Mouse (Mus musculus): ENCODE results near the gene Arhgef28.

DNA sequence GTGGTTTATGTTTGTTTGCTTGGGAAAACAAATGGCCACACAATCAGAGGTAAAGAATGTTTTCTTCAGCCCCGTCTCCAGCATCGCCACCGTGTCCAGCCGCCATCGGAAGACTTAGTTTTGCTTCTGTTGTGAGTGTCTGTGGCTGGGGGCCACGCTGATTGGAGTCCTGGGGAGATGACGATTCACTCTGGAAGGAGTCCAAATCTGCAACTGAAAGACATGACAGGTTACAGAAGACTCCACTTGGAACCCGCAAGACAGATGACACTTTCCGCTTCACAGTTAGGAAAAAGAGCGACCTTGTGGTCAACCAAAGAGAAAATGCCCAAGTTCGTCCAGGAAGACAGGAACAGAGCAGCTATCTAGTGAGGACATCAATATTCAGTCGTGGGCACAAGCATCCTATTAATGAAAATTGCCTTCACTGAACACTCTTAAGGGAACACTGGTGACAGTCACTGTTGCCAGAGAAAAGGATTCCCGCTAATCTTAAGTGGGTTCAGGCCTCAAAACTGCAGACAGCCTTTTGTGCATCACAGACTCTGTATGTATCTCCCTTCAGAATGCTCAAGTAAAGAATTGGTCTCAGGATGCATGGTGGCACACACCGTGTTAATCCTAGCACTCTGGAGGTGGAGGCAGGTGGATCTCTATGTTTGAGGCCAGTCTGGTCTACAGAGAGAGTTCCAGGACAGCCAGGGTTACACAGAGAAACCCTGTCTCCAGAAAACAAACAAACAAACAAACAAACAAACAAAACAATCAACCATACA lies 306.4 kb downstream of the Arhgef28 start:
- TF ChIP-seq CTCF (IDR thresholded peaks at IDR 0.05; ENCODE audit: extremely low read depth, insufficient read depth, insufficient read length, insufficient replicate concordance) (no peak), POLR2A (IDR thresholded peaks at IDR 0.05; ENCODE audit: low read depth, low read length) (no peak)
